Mouse (Mus musculus) embryonic facial prominence, embryonic 12.5 days (tissue): Measurements from ENCODE around the gene Smtn. TPM values are rescaled to one million over a fixed set of nuclear protein-coding genes. Genes with fewer than 3 reads are reported as not detected.

Experiments used
- ATAC-seq: fragments of 200-750 bp; cut with Nextera tagmentation; 2 replicates; pipeline ENCODE4 v1.8.0; 2017; ENCODE audit not compliant: insufficient number of reproducible peaks, insufficient read depth, low FRiP score, low TSS enrichment
- H3K27ac ChIP-seq: fragments of 300-500 bp; sonication (generic); 2 replicates; pipeline ENCODE4 v1.5.1; 2016; ENCODE audit warnings: mild to moderate bottlenecking
- H3K27me3 ChIP-seq: fragments of 300-500 bp; sonication (generic); 2 replicates; pipeline ENCODE4 v1.6.1; 2016; ENCODE audit warnings: mild to moderate bottlenecking, moderate library complexity
- H3K36me3 ChIP-seq: fragments of 300-500 bp; sonication (generic); 2 replicates; pipeline ENCODE4 v1.6.1; 2016; ENCODE audit warnings: mild to moderate bottlenecking
- H3K4me1 ChIP-seq: fragments of 300-500 bp; sonication (generic); 2 replicates; pipeline ENCODE4 v1.6.1; 2016
- H3K4me2 ChIP-seq: fragments of 300-500 bp; sonication (generic); replicated peaks from 2 replicates; pipeline ENCODE4 v1.6.1; 2016; ENCODE audit warnings: mild to moderate bottlenecking, moderate library complexity
- H3K4me3 ChIP-seq: fragments of 300-500 bp; sonication (generic); 2 replicates; pipeline ENCODE4 v1.5.1; 2016; ENCODE audit warnings: mild to moderate bottlenecking
- H3K9ac ChIP-seq: fragments of 300-500 bp; sonication (generic); 2 replicates; pipeline ENCODE4 v1.6.1; 2016; ENCODE audit warnings: mild to moderate bottlenecking, moderate library complexity
- H3K9me3 ChIP-seq: fragments of 300-500 bp; sonication (generic); 2 replicates; pipeline ENCODE4 v1.6.1; 2016; ENCODE audit warnings: mild to moderate bottlenecking, moderate library complexity
- WGBS: fragments of 180-500 bp; shearing (Covaris S2); methylation state at CpG from one replicate; pipeline ENCODE4 v1.1.7; 2016; 5-methylcytosine and 5-hydroxymethylcytosine counted together
- polyA plus RNA-seq: library from polyadenylated mRNA; unstranded; fragments of >200 nt; fragmentation: Nextera tagmentation; extraction: Ambion mirVana; gene quantifications from 2 replicates; pipeline ENCODE4 v1.2.1, GENCODE M21; 2016

The Smtn gene
- 51.0 and 55.7 TPM in 2 replicates for polyA plus RNA-seq

DNA sequence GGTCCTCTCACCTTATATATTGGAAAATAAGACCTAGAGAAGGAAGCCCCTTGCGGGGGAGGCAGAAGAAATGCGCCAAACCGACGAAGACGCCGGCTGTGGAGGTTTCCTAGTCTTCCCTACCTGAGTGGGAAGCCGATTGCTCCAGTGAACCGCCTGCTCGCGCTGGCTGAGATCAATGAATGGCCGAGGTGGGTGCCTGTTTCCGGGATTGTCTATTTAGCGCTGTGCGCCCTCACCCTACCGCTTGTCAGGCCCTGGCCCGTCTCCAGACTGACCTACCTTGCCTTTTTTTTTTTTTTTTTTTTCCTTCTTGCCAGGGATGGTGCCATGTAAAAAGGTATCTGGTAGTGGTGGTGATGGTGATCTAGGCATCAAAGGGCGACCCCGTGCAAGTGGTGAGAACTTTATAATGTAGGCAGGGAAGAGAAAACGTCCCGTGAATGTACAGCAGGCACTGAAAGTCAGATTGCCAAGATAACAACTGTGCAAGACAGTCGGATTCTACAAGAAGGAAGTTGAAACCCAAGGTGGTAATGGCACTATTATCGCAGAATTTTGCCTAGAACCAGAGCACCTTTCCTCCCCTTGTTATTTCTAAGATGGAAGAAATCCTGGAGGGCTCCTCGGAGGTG, at the start of gene Smtn:
Smtn (minus strand) TSS at position 162 of the 635 bp plus-strand sequence.
- ATAC-seq = no peak
- WGBS = 93% methylated on average over 23 of the region's 23 CpGs
- H3K27ac ChIP-seq = no peak within 1 kb of the TSS

DNA sequence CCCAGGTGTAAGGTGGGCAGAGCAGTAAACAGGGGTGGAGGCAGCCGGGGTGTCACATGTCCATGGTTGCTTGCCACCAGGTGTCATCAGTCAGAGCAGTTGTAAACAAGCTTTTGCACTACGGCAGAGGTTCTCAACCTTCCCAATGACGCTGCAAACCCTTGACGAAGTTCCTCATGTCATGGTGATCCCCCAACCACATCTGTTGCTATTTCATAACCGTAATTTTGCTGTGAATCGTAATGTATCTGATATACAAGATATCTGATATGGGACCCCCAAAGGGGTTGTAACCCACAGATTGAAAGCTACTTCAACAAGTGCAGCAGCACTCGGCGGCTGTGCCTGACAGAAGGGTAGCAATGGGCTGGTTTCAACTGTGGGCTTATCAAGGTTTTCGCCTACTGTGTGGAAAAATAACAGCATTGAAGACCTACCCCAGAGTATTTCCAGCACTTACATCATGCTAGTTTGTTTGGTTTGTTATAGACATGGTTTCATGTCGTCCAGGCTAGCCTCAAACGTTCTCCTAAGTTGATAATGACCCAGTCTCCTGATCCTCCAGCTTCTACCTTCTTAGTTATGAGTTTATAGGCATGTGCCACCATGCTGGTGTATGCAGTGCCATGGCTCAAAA, 47.7 kb upstream of the Smtn start:
- Histone ChIP-seq H3K4me1 (no peaks in the 10 kb centered on the region), H3K9ac (no peak overlapping the region), H3K9me3 (no peaks in the 10 kb centered on the region), H3K36me3 (no peaks in the 10 kb centered on the region), H3K4me2 (no peak overlapping the region), H3K4me3 (no peak overlapping the region), H3K27me3 (no peaks in the 10 kb centered on the region), H3K27ac (no peak overlapping the region)
- WGBS = 77% methylated on average over 11 of the region's 11 CpGs
- no peak for ATAC-seq

More for the DNA sequence above, at the start of gene Smtn:
- 0 out of 2 replicates have a peak within 1 kb of the TSS, but pooled peaks have one; percentile 1 for H3K9ac ChIP-seq
- no peaks in the 10 kb centered on the region for H3K36me3 ChIP-seq
- H3K4me3 ChIP-seq = peak within 1 kb of the TSS; percentile 50
- H3K4me1 ChIP-seq = peaks cover 20% of the 10 kb centered on the region
- H3K9me3 ChIP-seq = 0 out of 2 replicates have a peak, but pooled peaks cover 7% of the 10 kb centered on the region
- no peaks in the 10 kb centered on the region for H3K27me3 ChIP-seq
- peak within 1 kb of the TSS; percentile 60 for H3K4me2 ChIP-seq

DNA sequence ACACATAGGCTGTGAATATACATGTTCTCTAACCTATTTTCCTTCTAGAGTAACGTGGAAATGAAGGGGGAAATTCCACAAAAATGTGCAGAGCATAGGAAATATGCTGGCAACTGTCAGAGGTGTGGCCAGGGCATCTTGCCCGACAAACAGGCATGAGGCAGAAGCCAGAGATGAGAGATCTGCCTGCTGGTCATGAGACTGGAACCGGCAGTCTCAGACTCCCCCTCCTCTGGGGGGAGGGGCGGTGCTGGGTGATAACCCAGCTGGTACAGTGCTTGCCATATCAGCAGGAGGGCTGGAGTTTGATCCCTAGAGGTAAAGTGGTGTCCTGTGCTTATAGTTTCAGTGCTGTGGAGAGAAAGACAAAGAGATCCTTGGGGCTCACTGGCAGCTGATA, 46.9 kb upstream of the Smtn start:
- Histone ChIP-seq H3K9me3 (no peaks in the 10 kb centered on the region), H3K4me2 (no peak overlapping the region), H3K9ac (no peak overlapping the region), H3K4me1 (no peaks in the 10 kb centered on the region), H3K4me3 (no peak overlapping the region), H3K36me3 (no peaks in the 10 kb centered on the region), H3K27ac (no peak overlapping the region), H3K27me3 (no peaks in the 10 kb centered on the region)
- ATAC-seq = no peak
- WGBS = 40% methylated on average over 4 of the region's 4 CpGs

DNA sequence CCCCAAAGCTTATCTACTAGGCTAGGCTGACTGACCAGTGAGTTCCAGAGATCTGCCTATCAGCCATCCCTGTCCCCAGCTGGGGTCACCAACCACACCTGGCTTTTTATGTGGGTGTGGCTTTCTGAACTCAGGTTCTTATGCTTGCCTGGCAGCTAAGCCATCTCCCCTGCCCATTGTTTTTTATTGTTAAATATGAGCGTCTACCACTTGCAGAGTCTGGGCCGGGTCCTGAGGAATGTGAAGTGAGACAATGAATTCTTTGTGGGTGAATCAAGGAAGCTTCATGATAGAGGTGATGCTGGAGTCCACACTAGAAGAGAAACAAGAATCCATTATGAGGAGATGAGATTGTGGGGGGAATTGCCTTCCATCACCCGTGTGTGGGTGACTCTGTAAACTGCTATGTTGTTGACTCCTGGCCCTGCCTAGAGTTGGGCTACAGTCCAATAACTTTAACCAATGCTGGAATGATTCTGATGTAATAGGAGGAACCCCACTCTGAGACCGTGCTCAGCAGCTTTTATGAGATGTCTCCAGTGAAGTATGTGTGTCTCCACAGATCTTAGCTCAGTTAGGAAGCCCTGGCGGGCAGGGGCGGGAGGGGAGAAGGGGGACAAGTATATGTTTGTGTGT, 45.7 kb upstream of the Smtn start:
- no peak overlapping the region for H3K27ac ChIP-seq
- no peaks in the 10 kb centered on the region for H3K9me3 ChIP-seq
- 70% methylated on average over 6 of the region's 6 CpGs for WGBS
- no peak overlapping the region for H3K4me2 ChIP-seq
- no peaks in the 10 kb centered on the region for H3K27me3 ChIP-seq
- H3K4me1 ChIP-seq = no peaks in the 10 kb centered on the region
- no peak overlapping the region for H3K4me3 ChIP-seq
- no peaks in the 10 kb centered on the region for H3K36me3 ChIP-seq
- H3K9ac ChIP-seq = no peak overlapping the region
- no peak for ATAC-seq

DNA sequence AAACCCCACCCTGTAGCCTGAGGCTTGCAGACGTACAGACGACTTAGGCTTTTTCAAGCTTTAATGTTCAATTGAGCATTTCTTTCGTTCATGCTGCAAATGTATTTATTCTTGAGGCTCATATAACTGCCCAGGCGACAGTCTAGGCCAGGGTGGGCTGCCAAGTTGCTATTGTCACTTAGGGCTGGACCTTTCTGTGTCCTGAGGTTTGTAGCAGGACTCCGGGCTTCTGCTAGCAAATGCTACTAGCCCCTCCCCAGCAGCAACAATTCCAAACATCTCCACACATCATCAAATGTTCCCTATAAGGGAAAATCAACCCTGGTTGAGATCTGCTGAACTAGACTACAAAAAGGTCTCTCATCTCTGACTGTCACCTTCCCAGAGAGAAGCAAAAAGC, 42.7 kb upstream of the Smtn start:
- H3K36me3 ChIP-seq = no peaks in the 10 kb centered on the region
- H3K4me3 ChIP-seq = no peak overlapping the region
- no peaks in the 10 kb centered on the region for H3K27me3 ChIP-seq
- no peak overlapping the region for H3K27ac ChIP-seq
- WGBS = 54% methylated on average over 5 of the region's 5 CpGs
- no peaks in the 10 kb centered on the region for H3K4me1 ChIP-seq
- no peak for ATAC-seq
- H3K4me2 ChIP-seq = no peak overlapping the region
- no peak overlapping the region for H3K9ac ChIP-seq
- no peaks in the 10 kb centered on the region for H3K9me3 ChIP-seq

DNA sequence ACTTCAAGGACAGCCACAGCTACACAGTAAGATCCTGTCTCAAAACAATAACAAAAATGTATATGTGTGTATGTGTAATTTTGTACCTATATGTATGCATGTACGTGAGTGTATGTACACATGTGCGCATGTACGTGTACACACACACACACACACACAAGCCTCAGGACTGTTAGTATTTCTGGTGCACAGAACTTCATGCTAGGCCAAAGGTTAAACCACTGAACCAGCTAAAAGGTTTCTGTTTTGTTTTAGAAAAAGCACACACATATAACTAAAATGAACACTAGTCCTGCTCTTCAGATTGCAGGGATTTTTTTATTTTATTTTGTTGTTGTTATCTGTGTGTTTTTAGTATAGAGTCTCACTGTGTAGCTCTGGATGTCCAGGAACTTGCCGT, 41.5 kb upstream of the Smtn start:
- no peak overlapping the region for H3K27ac ChIP-seq
- no peaks in the 10 kb centered on the region for H3K9me3 ChIP-seq
- no peaks in the 10 kb centered on the region for H3K4me1 ChIP-seq
- no peak for ATAC-seq
- H3K9ac ChIP-seq = no peak overlapping the region
- no peak overlapping the region for H3K4me3 ChIP-seq
- H3K36me3 ChIP-seq = no peaks in the 10 kb centered on the region
- 87% methylated on average over 4 of the region's 4 CpGs for WGBS
- no peak overlapping the region for H3K4me2 ChIP-seq
- H3K27me3 ChIP-seq = no peaks in the 10 kb centered on the region

DNA sequence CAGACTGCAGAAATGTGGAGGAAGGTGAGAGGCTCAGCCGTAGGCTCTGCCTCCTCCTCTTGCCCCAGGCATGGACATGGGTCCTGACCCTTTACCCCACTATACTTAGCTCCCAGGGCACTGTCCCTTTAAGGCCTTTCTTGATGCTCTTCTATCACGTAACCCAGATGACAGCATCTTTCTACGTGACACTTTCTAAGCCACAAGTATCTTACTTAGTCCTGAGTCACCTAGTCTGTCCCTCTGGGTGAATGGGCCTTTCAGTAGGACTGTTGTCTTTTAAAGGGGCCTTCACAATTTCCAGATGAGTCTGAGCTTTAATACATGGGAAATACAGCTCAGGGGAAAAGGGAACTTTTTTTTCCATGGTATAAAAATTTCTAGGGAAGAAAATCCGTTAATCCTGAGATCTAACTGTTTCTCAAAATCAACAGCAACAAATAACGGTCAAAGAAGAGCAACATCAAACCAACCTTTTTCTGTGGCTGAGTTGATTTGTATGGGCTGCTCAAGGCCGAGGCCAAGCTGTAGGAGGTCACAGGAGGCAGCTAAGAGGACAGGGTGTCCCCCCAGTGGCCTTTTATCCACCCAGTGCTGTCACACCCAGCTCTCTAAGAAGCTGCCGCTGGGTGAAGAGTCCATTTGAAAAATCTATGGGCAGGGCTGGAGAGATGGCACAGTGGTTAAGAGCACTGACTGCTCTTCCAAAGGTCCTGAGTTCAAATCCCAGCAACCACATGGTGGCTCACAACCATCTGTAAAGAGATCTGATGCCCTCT, 40.1 kb upstream of the Smtn start:
- no peak for ATAC-seq
- H3K4me3 ChIP-seq = no peak overlapping the region
- no peaks in the 10 kb centered on the region for H3K4me1 ChIP-seq
- H3K9ac ChIP-seq = no peak overlapping the region
- H3K27me3 ChIP-seq = no peaks in the 10 kb centered on the region
- H3K4me2 ChIP-seq = no peak overlapping the region
- no peak overlapping the region for H3K27ac ChIP-seq
- 60% methylated on average over 7 of the region's 7 CpGs for WGBS
- no peaks in the 10 kb centered on the region for H3K36me3 ChIP-seq
- H3K9me3 ChIP-seq = no peaks in the 10 kb centered on the region

DNA sequence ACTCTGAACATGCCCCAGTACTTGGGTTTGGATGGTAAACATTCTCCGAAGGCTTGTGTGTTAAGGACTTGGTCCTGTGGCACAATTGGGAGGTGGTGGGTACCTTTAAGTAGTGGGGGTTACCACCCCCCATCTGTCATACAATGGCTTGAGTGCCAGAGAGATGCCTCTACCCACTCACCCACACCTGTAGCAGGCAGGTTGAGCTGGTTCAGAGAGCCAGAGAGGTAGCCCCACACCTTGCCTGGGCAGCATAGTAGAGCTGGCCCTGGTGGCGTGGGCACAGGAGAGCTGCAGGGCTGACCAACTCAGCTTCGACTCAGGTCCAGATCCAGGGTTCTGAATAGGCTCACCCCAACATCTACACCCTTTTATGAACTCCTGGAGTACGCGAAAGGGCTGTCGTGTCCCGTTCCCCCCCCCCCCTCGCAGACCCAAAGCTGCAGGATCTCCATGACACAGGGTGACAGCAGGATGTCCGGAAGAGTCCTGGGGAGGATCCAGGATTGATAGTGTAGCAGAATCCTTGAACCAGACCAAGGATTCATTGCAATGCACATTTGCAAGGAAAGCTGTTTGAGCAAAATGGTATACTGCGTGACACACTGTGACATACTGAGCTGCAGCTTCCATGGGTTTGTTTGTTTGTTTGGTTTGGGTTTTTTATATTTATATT, 37.8 kb upstream of the Smtn start:
- H3K9me3 ChIP-seq = no peaks in the 10 kb centered on the region
- H3K36me3 ChIP-seq = no peaks in the 10 kb centered on the region
- no peak overlapping the region for H3K4me2 ChIP-seq
- peaks cover 3% of the 10 kb centered on the region; the same call in 1 of the 2 replicates for H3K4me1 ChIP-seq
- ATAC-seq = no peak
- no peak overlapping the region for H3K4me3 ChIP-seq
- H3K27me3 ChIP-seq = no peaks in the 10 kb centered on the region
- H3K9ac ChIP-seq = no peak overlapping the region
- H3K27ac ChIP-seq = no peak overlapping the region
- WGBS = 81% methylated on average over 10 of the region's 10 CpGs

DNA sequence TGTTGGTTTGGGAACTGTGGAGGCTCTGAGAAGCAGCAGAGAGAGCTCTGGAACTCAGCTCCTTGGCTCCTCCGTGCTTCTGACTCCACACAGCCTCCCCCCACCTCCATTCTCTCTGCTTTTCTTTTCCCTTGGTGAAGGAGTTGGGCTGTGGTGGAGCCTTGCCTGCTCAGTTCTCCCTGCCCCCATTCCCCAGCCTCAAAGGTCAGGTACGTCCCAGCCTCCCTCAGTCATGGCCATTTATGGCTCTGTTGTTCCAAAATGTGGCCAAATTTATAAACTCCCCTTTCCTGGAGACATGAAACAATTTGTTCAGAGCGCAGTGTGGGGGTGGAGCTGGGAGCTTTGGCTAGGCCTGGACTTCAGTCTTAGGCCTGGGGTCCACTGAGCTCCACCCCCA, 34.8 kb upstream of the Smtn start:
- H3K9ac ChIP-seq = no peak overlapping the region
- no peak for ATAC-seq
- no peaks in the 10 kb centered on the region for H3K9me3 ChIP-seq
- H3K4me2 ChIP-seq = no peak overlapping the region
- H3K4me1 ChIP-seq = peaks cover 6% of the 10 kb centered on the region; the same call in 1 of the 2 replicates
- no peaks in the 10 kb centered on the region for H3K27me3 ChIP-seq
- no peak overlapping the region for H3K27ac ChIP-seq
- H3K4me3 ChIP-seq = no peak overlapping the region
- H3K36me3 ChIP-seq = no peaks in the 10 kb centered on the region
- 42% methylated on average over 3 of the region's 3 CpGs for WGBS

DNA sequence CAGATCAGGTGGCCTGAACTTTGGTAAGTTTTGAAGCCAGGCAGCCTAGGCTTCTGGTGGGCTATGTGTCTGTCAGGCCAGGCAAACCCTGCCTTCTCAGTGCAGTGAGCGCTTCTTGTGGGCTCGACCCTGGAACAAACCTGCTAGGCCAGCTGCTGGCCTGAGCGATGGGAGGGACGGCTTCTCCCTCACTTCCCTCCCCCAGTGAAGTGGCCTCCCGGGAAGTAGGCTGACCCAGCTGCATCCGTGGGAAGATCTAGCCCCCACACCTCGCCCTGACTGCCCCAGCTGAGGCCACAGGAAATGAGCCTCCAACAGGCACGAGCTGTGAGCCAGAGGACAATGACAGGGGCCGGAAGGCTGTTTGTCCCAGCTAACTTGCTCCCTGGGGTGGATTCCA, 32.7 kb upstream of the Smtn start:
- H3K9me3 ChIP-seq = no peaks in the 10 kb centered on the region
- no peak overlapping the region for H3K4me2 ChIP-seq
- no peak for ATAC-seq
- 9% methylated on average over 9 of the region's 9 CpGs for WGBS
- H3K9ac ChIP-seq = peak overlapping the region; percentile 19; the same call in 1 of the 2 replicates
- H3K27ac ChIP-seq = peak overlapping the region; percentile 63; the same call in 1 of the 2 replicates
- H3K36me3 ChIP-seq = no peaks in the 10 kb centered on the region
- H3K27me3 ChIP-seq = no peaks in the 10 kb centered on the region
- H3K4me3 ChIP-seq = no peak overlapping the region
- H3K4me1 ChIP-seq = peaks cover 6% of the 10 kb centered on the region; the same call in 1 of the 2 replicates

DNA sequence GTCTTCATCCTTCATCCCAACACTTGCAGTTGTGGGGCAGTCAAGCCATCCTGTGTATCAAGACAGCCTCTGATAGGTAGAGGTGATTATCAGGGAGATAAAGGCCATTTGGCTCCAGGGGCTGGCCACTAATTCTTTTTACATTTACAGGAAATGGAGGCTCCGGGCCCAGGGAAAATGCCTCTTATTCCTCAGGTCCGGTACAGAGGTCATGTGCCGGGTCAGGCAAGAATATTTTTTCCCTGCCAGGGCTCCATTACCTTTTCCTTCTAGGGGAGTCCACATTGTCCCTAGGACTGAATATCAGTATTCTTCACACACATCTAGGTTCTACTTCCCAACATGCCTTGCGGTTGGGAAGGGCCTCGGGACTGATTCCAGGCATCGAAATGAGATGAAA, 31.8 kb upstream of the Smtn start:
- Histone ChIP-seq H3K4me3 (no peak overlapping the region), H3K4me1 (peaks cover 6% of the 10 kb centered on the region; the same call in 1 of the 2 replicates), H3K27me3 (no peaks in the 10 kb centered on the region), H3K36me3 (no peaks in the 10 kb centered on the region), H3K9ac (no peak overlapping the region), H3K9me3 (no peaks in the 10 kb centered on the region), H3K4me2 (no peak overlapping the region), H3K27ac (no peak overlapping the region)
- 79% methylated on average over 6 of the region's 6 CpGs for WGBS
- ATAC-seq = no peak
